Mouse (Mus musculus): ENCODE data around the gene Rerg. TPM values are rescaled to one million over a fixed set of nuclear protein-coding genes. Genes with fewer than 3 reads are reported as not detected.

Gene Rerg
- polyA plus RNA-seq, 1 experiment: not detected

GRCm38 (mm10) chr6:137131349-137131748 is 38.9 kb downstream of the Rerg start:
- WGBS: 59% methylated on average over 6 of the region's 6 CpGs
- TF ChIP-seq CTCF (IDR thresholded peaks at IDR 0.05; ENCODE audit: insufficient read depth, low read depth, low read length) (no peak), POLR2A (IDR thresholded peaks at IDR 0.05; ENCODE audit: insufficient read depth, low read depth, low read length) (no peak)
- H3K4me3 ChIP-seq (ENCODE audit: insufficient read depth, low read depth, low read length): no peak overlapping the region
- H3K4me1 ChIP-seq (ENCODE audit: control insufficient read depth, insufficient read depth, low read length): peaks cover 12% of the 10 kb centered on the region
- H3K27ac ChIP-seq (ENCODE audit: insufficient read depth, low read depth, low read length): 0 out of 2 replicates have a peak overlapping the region, but pooled peaks have one; percentile 2

- TF ChIP-seq CTCF (IDR thresholded peaks at IDR 0.05; ENCODE audit: insufficient read depth, low read depth, low read length) (no peak), POLR2A (IDR thresholded peaks at IDR 0.05; ENCODE audit: insufficient read depth, low read depth, low read length) (no peak)
- Histone ChIP-seq H3K4me1 (ENCODE audit: control insufficient read depth, insufficient read depth, low read length) (peaks cover 8% of the 10 kb centered on the region), H3K27ac (ENCODE audit: insufficient read depth, low read depth, low read length) (no peak overlapping the region), H3K4me3 (ENCODE audit: insufficient read depth, low read depth, low read length) (no peak overlapping the region)
- WGBS: 83% methylated on average over 5 of the region's 5 CpGs
These were observed 43.4 kb downstream of the Rerg start for GRCm38 (mm10) chr6:137126861-137127260.

GRCm38 (mm10) chr6:137126224-137126623 is 44.1 kb downstream of the Rerg start:
- TF ChIP-seq CTCF (IDR thresholded peaks at IDR 0.05; ENCODE audit: insufficient read depth, low read depth, low read length): no peak
- no peak for TF ChIP-seq POLR2A (IDR thresholded peaks at IDR 0.05; ENCODE audit: insufficient read depth, low read depth, low read length)
- WGBS: 54% methylated on average over 2 of the region's 2 CpGs
- Histone ChIP-seq H3K27ac (ENCODE audit: insufficient read depth, low read depth, low read length) (no peak overlapping the region), H3K4me1 (ENCODE audit: control insufficient read depth, insufficient read depth, low read length) (peaks cover 8% of the 10 kb centered on the region), H3K4me3 (ENCODE audit: insufficient read depth, low read depth, low read length) (no peak overlapping the region)

- TF ChIP-seq POLR2A (IDR thresholded peaks at IDR 0.05; ENCODE audit: insufficient read depth, low read depth, low read length) (no peak), CTCF (IDR thresholded peaks at IDR 0.05; ENCODE audit: insufficient read depth, low read depth, low read length) (no peak)
- Histone ChIP-seq H3K27ac (ENCODE audit: insufficient read depth, low read depth, low read length) (no peak overlapping the region), H3K4me1 (ENCODE audit: control insufficient read depth, insufficient read depth, low read length) (peaks cover 8% of the 10 kb centered on the region), H3K4me3 (ENCODE audit: insufficient read depth, low read depth, low read length) (no peak overlapping the region)
- WGBS: 57% methylated on average over 9 of the region's 9 CpGs
These were observed 44.9 kb downstream of the Rerg start for GRCm38 (mm10) chr6:137125433-137125832.

GRCm38 (mm10) chr6:137125006-137125405 is 45.3 kb downstream of the Rerg start:
- TF ChIP-seq CTCF (IDR thresholded peaks at IDR 0.05; ENCODE audit: insufficient read depth, low read depth, low read length): no peak
- TF ChIP-seq POLR2A (IDR thresholded peaks at IDR 0.05; ENCODE audit: insufficient read depth, low read depth, low read length): no peak
- H3K27ac ChIP-seq (ENCODE audit: insufficient read depth, low read depth, low read length): no peak overlapping the region
- peaks cover 6% of the 10 kb centered on the region for H3K4me1 ChIP-seq (ENCODE audit: control insufficient read depth, insufficient read depth, low read length)
- no peak overlapping the region for H3K4me3 ChIP-seq (ENCODE audit: insufficient read depth, low read depth, low read length)
- WGBS: 74% methylated on average over 3 of the region's 3 CpGs

GRCm38 (mm10) chr6:137116849-137117473 is 53.3 kb downstream of the Rerg start:
- Histone ChIP-seq H3K27ac (ENCODE audit: insufficient read depth, low read depth, low read length) (no peak overlapping the region), H3K4me3 (ENCODE audit: insufficient read depth, low read depth, low read length) (no peak overlapping the region), H3K4me1 (ENCODE audit: control insufficient read depth, insufficient read depth, low read length) (peaks cover 6% of the 10 kb centered on the region; the same call in 1 of the 2 replicates)
- WGBS: 92% methylated on average over 1 of the region's 1 CpGs
- TF ChIP-seq POLR2A (IDR thresholded peaks at IDR 0.05; ENCODE audit: insufficient read depth, low read depth, low read length): no peak
- TF ChIP-seq CTCF (IDR thresholded peaks at IDR 0.05; ENCODE audit: insufficient read depth, low read depth, low read length): no peak

GRCm38 (mm10) chr6:137114859-137115258 is 55.4 kb downstream of the Rerg start:
- WGBS: 71% methylated on average over 7 of the region's 7 CpGs
- Histone ChIP-seq H3K27ac (ENCODE audit: insufficient read depth, low read depth, low read length) (no peak overlapping the region), H3K4me3 (ENCODE audit: insufficient read depth, low read depth, low read length) (no peak overlapping the region), H3K4me1 (ENCODE audit: control insufficient read depth, insufficient read depth, low read length) (peaks cover 13% of the 10 kb centered on the region; the same call in 1 of the 2 replicates)
- TF ChIP-seq CTCF (IDR thresholded peaks at IDR 0.05; ENCODE audit: insufficient read depth, low read depth, low read length) (no peak), POLR2A (IDR thresholded peaks at IDR 0.05; ENCODE audit: insufficient read depth, low read depth, low read length) (no peak)

GRCm38 (mm10) chr6:137111266-137111813 is 59.0 kb downstream of the Rerg start:
- no peak overlapping the region for H3K4me3 ChIP-seq (ENCODE audit: insufficient read depth, low read depth, low read length)
- H3K4me1 ChIP-seq (ENCODE audit: control insufficient read depth, insufficient read depth, low read length): peaks cover 10% of the 10 kb centered on the region; the same call in 1 of the 2 replicates
- TF ChIP-seq POLR2A (IDR thresholded peaks at IDR 0.05; ENCODE audit: insufficient read depth, low read depth, low read length) (no peak), CTCF (IDR thresholded peaks at IDR 0.05; ENCODE audit: insufficient read depth, low read depth, low read length) (no peak)
- 92% methylated on average over 9 of the region's 9 CpGs for WGBS
- no peak overlapping the region for H3K27ac ChIP-seq (ENCODE audit: insufficient read depth, low read depth, low read length)

- whole genome bisulfite sequencing: 69% methylated on average over 6 of the region's 6 CpGs
- Histone ChIP-seq H3K4me3 (ENCODE audit: insufficient read depth, low read depth, low read length) (no peak overlapping the region), H3K4me1 (ENCODE audit: control insufficient read depth, insufficient read depth, low read length) (peaks cover 10% of the 10 kb centered on the region; the same call in 1 of the 2 replicates), H3K27ac (ENCODE audit: insufficient read depth, low read depth, low read length) (no peak overlapping the region)
- no peak for TF ChIP-seq CTCF (IDR thresholded peaks at IDR 0.05; ENCODE audit: insufficient read depth, low read depth, low read length)
- TF ChIP-seq POLR2A (IDR thresholded peaks at IDR 0.05; ENCODE audit: insufficient read depth, low read depth, low read length): no peak
These were observed 59.5 kb downstream of the Rerg start for GRCm38 (mm10) chr6:137110778-137111174.
